Mouse (Mus musculus) gastrocnemius, postnatal 25 days (tissue): ENCODE measurements around the gene Fbxl19. TPM values are rescaled to one million over a fixed set of nuclear protein-coding genes. Genes with fewer than 3 reads are reported as not detected.
"Not testable (repeated sequence)": the region's sequence is repeated elsewhere in the genome, so short reads cannot be mapped to it uniquely, and the experiment has no call there.

ENCODE experiments used
- DNase-seq: peaks from one replicate; pipeline ENCODE4 v3.0.0; 2022
- total RNA-seq, 2 experiments: library from RNA; stranded (reverse); gene quantifications; 1 replicate in 1 of 2; 2 replicates in 1 of 2; pipeline ENCODE4 v1.2.3; 2021

Fbxl19 gene
- total RNA-seq, 2 experiments from 2014 or later, result 1.9 to 2.4 TPM

- no peak for DNase-seq
These were observed 16.4 kb upstream of the Fbxl19 start for GRCm38 (mm10) chr7:127727898-127728297.

- DNase-seq, result no peak
These were observed 14.2 kb upstream of the Fbxl19 start for GRCm38 (mm10) chr7:127730170-127730569.

GRCm38 (mm10) chr7:127732066-127732465 lies 12.3 kb upstream of the Fbxl19 start, which contains the start of gene Ctf2:
TSS of gene Ctf2 (minus strand) at chr7:127732166.
- DNase-seq, result not testable (repeated sequence)

GRCm38 (mm10) chr7:127745251-127745651 lies 908 bp downstream of the Fbxl19 start:
- DNase-seq, result peak; percentile 92

GRCm38 (mm10) chr7:127745652-127746493 lies 1.5 kb downstream of the Fbxl19 start:
- peak; percentile 97 for DNase-seq

- DNase-seq, result peak; percentile 56
These were observed 2.5 kb downstream of the Fbxl19 start for GRCm38 (mm10) chr7:127746494-127747491.

- no peak for DNase-seq
These were observed 3.4 kb downstream of the Fbxl19 start for GRCm38 (mm10) chr7:127747559-127748234.

- no peak for DNase-seq
These were observed 3.9 kb downstream of the Fbxl19 start for GRCm38 (mm10) chr7:127748235-127748560.

- no peak for DNase-seq
These were observed 6.1 kb downstream of the Fbxl19 start for GRCm38 (mm10) chr7:127750131-127751127.

- DNase-seq, result no peak
These were observed 7.3 kb downstream of the Fbxl19 start for GRCm38 (mm10) chr7:127751619-127752018.

GRCm38 (mm10) chr7:127752069-127752468 lies 7.7 kb downstream of the Fbxl19 start:
- DNase-seq, result no peak

GRCm38 (mm10) chr7:127753158-127753557 lies 8.8 kb downstream of the Fbxl19 start:
- DNase-seq, result no peak

- DNase-seq, result no peak
These were observed 9.4 kb downstream of the Fbxl19 start for GRCm38 (mm10) chr7:127753741-127754140.

GRCm38 (mm10) chr7:127759716-127760115 lies 15.4 kb downstream of the Fbxl19 start:
- no peak for DNase-seq

- no peak for DNase-seq
These were observed 16.1 kb downstream of the Fbxl19 start for GRCm38 (mm10) chr7:127760478-127760877.

GRCm38 (mm10) chr7:127761026-127761425 lies 16.7 kb downstream of the Fbxl19 start:
- DNase-seq, result peak; percentile 51

- no peak for DNase-seq
These were observed 19.3 kb downstream of the Fbxl19 start for GRCm38 (mm10) chr7:127763642-127764041.

GRCm38 (mm10) chr7:127765756-127766155 lies 21.4 kb downstream of the Fbxl19 start:
- DNase-seq, result no peak

- DNase-seq, result no peak
These were observed 22.7 kb downstream of the Fbxl19 start for GRCm38 (mm10) chr7:127766851-127767609.
